Mouse (Mus musculus): ENCODE data around the gene Pole4. TPM values are rescaled to one million over a fixed set of nuclear protein-coding genes. Genes with fewer than 3 reads are reported as not detected.

Gene Pole4
- total RNA-seq (2023; ENCODE audit: inconsistent age): 69.4 to 82.0 TPM (median 75.9 TPM) in 4 replicates

GRCm38 (mm10) chr6:82705221-82705620 is at the start of gene Pole4:
Gene Pole4, minus strand, starts transcription at chr6:82705365.

Other genes starting within 250 kb of the Pole4 start
- 5.8 to 8.3 TPM (median 7.0 TPM) in 4 replicates for gene Hk2, start 69.1 kb upstream of the Pole4 start, total RNA-seq (2023; ENCODE audit: inconsistent age)
- gene Sema4f, start 234.4 kb upstream of the Pole4 start, total RNA-seq (2023; ENCODE audit: inconsistent age): 0.24 to 0.64 TPM (median 0.47 TPM) in 4 replicates
- 4.1 to 6.3 TPM (median 4.5 TPM) in 4 replicates for gene M1ap, start 241.5 kb upstream of the Pole4 start, total RNA-seq (2023; ENCODE audit: inconsistent age)